Mouse (Mus musculus) spleen, adult 2 months (tissue): ENCODE measurements around the gene Eef1b2.

ENCODE experiments used
- CTCF ChIP-seq: fragments of 200-500 bp; IDR thresholded peaks from 2 replicates; pipeline ENCODE4 v1.5.1; 2011; ENCODE audit warnings: mild to moderate bottlenecking, inconsistent platforms; ENCODE audit not compliant: insufficient read depth, insufficient read length, insufficient replicate concordance; ENCODE audit errors: extremely low read depth
- POLR2A ChIP-seq: fragments of 200-500 bp; IDR thresholded peaks from 2 replicates; pipeline ENCODE4 v1.6.1; 2011; ENCODE audit warnings: low read depth, low read length, inconsistent platforms

DNA sequence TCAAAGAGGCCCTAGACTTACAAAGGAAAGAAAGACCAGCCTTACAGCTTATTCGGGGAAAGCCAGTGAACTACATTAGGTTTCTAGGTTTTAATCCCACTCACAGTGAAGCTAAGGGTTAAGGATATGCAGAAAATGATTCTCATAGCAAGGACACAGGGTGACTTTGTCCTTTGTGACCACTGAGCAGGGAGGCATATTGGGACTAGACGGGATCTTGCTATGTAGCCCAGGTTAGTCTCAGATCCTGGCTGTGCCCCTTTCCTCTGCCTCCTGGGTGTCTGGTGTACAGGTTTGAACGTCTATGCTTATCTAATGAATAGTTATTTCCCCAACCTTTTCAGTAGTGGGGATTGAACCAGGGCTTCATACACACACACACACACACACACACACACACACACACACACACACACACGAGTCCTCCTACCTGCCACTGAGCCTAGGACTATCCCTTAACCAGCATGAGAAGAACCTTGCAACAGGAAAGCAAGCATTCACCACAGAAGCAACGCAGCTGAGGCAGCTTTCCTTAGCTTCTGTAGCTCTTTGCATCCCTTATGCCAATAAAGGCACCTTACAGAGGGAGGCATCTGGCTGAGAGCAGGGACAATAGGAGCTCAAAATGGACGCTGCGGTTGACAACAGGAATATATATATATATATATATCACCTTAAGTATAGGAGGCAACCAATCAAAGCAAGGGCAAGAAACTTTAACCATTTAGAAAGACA lies 28.2 kb downstream of the Eef1b2 start:
- TF ChIP-seq POLR2A (no peak), CTCF (no peak)
